ENCODE assay signal across 11 mouse cellular contexts in genomic region chr1:88226670-88227379, GRCm38 (mm10). TPM values are rescaled to one million over a fixed set of nuclear protein-coding genes. Genes with fewer than 3 reads are reported as not detected.
A peak's percentile ranks its signal among the peaks of the same experiment; 100 is the strongest.
DNase-seq lines count a peak whose midpoint lies in the region; ATAC-seq and TF ChIP-seq lines count a peak whose summit lies in the region.
"Had no signal": no experiment of that assay in that cellular context is flagged by ENCODE, and none has a peak within 500 bp of the region (broad histone marks: within the 10 kb centered on the region; RNA-seq: fewer than 3 reads in every experiment).

Gene Mroh2a, plus strand, starts transcription at chr1:88226986.

- no peak within 1 kb of the TSS for H3K4me2 ChIP-seq in midbrain, postnatal 0 days (ENCODE audit: low read depth, low read length, poor library complexity, severe bottlenecking)
- H3K4me2 ChIP-seq: embryonic facial prominence, embryonic 15.5 days had no signal

- H3K9ac ChIP-seq in midbrain, postnatal 0 days (replicated peaks; ENCODE audit: low read length, poor library complexity, severe bottlenecking) = no peak within 1 kb of the TSS
- H3K9ac ChIP-seq: embryonic facial prominence, embryonic 15.5 days; liver, embryonic 14.5 days had no signal

- ATAC-seq in midbrain, postnatal 0 days (ENCODE audit: low FRiP score) = no peak

- intact Hi-C loops in gastrocnemius, postnatal 14 days (cut with DNase I; ENCODE audit: low total_unique reads) = no loop called here
- intact Hi-C loops in heart, postnatal 36 days (cut with DNase I) = no loop called here

- no peak within 1 kb of the TSS for H3K27ac ChIP-seq in midbrain, postnatal 0 days (ENCODE audit: low read depth, low read length)
- H3K27ac ChIP-seq: embryonic facial prominence, embryonic 15.5 days; liver, embryonic 14.5 days had no signal

- H3K36me3 ChIP-seq in midbrain, postnatal 0 days (ENCODE audit: insufficient read depth, low read length) = no peaks in the 10 kb centered on the region
- H3K36me3 ChIP-seq: embryonic facial prominence, embryonic 15.5 days had no signal

- no peak for TF ChIP-seq CTCF in midbrain, postnatal 0 days (IDR thresholded peaks at IDR 0.05)

- no peaks in the 10 kb centered on the region for H3K4me1 ChIP-seq in midbrain, postnatal 0 days (ENCODE audit: insufficient read depth, low read length)
- H3K4me1 ChIP-seq: embryonic facial prominence, embryonic 15.5 days had no signal

- 56% methylated on average over 5 of the region's 5 CpGs for WGBS in midbrain, postnatal 0 days

- H3K9me3 ChIP-seq in midbrain, postnatal 0 days (ENCODE audit: low read length) = peaks cover 70% of the 10 kb centered on the region

- peak; percentile 1 for DNase-seq in gastrocnemius, adult 18-20 months (ENCODE audit: low spot score)
- no peak for DNase-seq in gastrocnemius, postnatal 14 days
- DNase-seq in right cerebral cortex, postnatal 25 days = peak; percentile 24
- no peak for DNase-seq in right cerebral cortex, adult 2 months (ENCODE audit: low spot score in 2 of 2)
- DNase-seq in heart, postnatal 36 days = peak; percentile 20 to 32
- DNase-seq in testis, postnatal 10 days (ENCODE audit: low spot score) = peak; percentile 40
- DNase-seq in midbrain, postnatal 0 days (ENCODE audit: low spot score) = no peak
- no peak for DNase-seq in right cerebral cortex, adult 18-20 months

- H3K4me3 ChIP-seq in midbrain, postnatal 0 days (ENCODE audit: low read depth, low read length) = no peak within 1 kb of the TSS
- H3K4me3 ChIP-seq: embryonic facial prominence, embryonic 15.5 days; myocyte had no signal

- H3K27me3 ChIP-seq in midbrain, postnatal 0 days (ENCODE audit: insufficient read depth, low read length) = no peaks in the 10 kb centered on the region
- H3K27me3 ChIP-seq: embryonic facial prominence, embryonic 15.5 days had no signal

RNA-seq across cellular contexts. Expression of gene Mroh2a, which starts in this region (rescaled TPM):
- total RNA-seq in gastrocnemius, adult 18-20 months (2021) = not detected
- total RNA-seq in gastrocnemius, postnatal 14 days (2021) = not detected
- not detected for total RNA-seq in heart, postnatal 36 days (2021)
- not detected in 2 replicates for total RNA-seq in midbrain, postnatal 0 days (2014; rRNA removed)
- polyA plus RNA-seq in midbrain, postnatal 0 days (2015; fragmentation: Nextera tagmentation; extraction: Ambion mirVana) = 0.56 and 1.2 TPM in 2 replicates

Comparison
In these comparisons a context has a peak if more than half of its experiments do, and no peak if none do; other contexts are left out.
1. DNase-seq: peak in right cerebral cortex, postnatal 25 days (single experiment) and testis, postnatal 10 days (single experiment); none in gastrocnemius, postnatal 14 days (single experiment), right cerebral cortex, adult 2 months (0 of 2), midbrain, postnatal 0 days (single experiment) and right cerebral cortex, adult 18-20 months (single experiment).
2. Peak in DNase-seq in gastrocnemius, adult 18-20 months; RNA of the gene not detected or under 1 TPM.
3. Peak in DNase-seq in heart, postnatal 36 days; RNA of the gene not detected or under 1 TPM.